Mouse (Mus musculus): ENCODE results near the gene Mapt. TPM values are rescaled to one million over a fixed set of nuclear protein-coding genes. Genes with fewer than 3 reads are reported as not detected.

The Mapt gene
- polyA plus RNA-seq, 1 experiment from 2014 or later = 0.98 TPM

DNA sequence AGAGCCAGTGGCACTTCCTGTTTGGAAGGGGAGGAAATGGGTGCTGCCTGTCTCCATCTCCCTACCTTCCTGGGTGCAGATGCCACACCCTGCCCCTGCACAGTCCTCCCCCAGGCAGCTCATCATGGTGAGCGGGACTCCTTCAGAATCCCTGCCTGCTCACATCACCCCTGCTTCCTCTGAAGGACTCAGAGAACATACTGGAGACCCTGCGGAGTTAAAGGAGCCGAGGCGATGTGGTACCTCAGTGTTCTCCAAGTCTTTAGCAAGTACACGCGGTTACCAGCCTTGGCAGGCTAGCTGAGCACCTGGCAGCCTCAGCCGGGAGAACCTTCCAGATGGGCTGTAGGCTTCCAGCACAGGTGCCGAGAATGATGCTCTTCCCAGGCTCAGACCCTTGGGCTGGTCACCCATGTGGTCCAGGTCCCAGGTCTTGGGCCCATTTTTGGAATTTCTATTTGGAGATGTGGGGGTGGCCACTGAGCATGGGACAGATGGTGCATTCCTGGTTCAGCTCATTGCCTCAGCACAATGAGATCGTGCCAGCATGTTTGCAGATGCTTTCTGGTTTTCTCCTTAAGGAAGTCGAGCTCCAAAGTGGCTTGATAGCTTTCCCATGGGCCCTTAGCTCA is 23.3 kb downstream of the Mapt start:
- WGBS = 74% methylated on average over 10 of the region's 10 CpGs
- no peaks in the 10 kb centered on the region for H3K36me3 ChIP-seq
- no peak overlapping the region for H3K4me3 ChIP-seq
- no peak overlapping the region for H3K27ac ChIP-seq (ENCODE audit: poor library complexity, severe bottlenecking)
- ATAC-seq (ENCODE audit: insufficient number of reproducible peaks, low FRiP score) = no peak
- no peaks in the 10 kb centered on the region for H3K9me3 ChIP-seq (replicated peaks)
- no peak overlapping the region for H3K4me2 ChIP-seq
- H3K9ac ChIP-seq = no peak overlapping the region
- H3K27me3 ChIP-seq (replicated peaks) = no peaks in the 10 kb centered on the region
- H3K4me1 ChIP-seq (replicated peaks) = no peaks in the 10 kb centered on the region; the same call in 1 of the 2 replicates

DNA sequence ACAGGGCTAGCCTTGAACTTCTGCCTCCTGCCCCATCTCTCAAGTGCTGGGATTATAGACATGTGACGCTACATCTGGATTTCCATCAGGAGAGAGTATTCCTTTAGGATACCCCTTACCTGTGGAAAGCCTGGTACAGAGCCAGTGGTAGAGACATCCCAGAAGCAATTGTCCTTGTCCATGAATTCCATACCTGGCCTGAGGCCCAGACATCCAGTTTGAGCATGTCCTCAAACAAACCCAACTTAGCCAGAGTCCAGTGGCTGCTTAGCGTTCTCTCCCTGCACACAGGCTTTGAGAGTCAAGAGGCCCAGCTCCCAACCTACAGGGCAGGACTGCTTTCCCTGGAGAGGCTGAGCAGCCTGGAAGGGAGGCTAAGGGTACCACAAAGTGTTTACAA is 25.0 kb downstream of the Mapt start:
- Histone ChIP-seq H3K36me3 (no peaks in the 10 kb centered on the region), H3K9me3 (replicated peaks) (no peaks in the 10 kb centered on the region), H3K9ac (no peak overlapping the region), H3K4me2 (no peak overlapping the region), H3K27me3 (replicated peaks) (no peaks in the 10 kb centered on the region), H3K4me1 (replicated peaks) (no peaks in the 10 kb centered on the region; the same call in 1 of the 2 replicates), H3K27ac (ENCODE audit: poor library complexity, severe bottlenecking) (no peak overlapping the region), H3K4me3 (no peak overlapping the region)
- WGBS = 85% methylated on average over 2 of the region's 2 CpGs
- no peak for ATAC-seq (ENCODE audit: insufficient number of reproducible peaks, low FRiP score)

DNA sequence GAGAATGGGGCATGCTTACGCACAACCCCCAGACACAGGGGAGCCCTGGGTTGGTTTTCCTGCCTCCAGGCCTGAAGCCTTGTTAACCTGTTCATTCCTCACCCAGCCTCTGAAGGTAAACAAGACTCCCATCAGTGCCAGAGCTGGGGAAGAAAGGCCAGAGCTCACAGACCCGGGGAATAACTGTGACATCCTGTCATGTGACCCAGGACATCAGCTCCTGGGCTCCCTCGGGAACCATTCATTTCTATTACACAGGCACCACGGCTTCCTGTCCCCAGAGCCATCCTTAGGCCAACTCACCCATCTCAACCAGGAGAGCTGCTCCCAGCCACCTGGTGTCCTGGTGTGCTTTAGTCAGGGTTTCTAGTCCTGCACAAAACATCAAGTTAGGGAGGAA is 27.8 kb downstream of the Mapt start:
- Histone ChIP-seq H3K27ac (ENCODE audit: poor library complexity, severe bottlenecking) (no peak overlapping the region), H3K36me3 (no peaks in the 10 kb centered on the region), H3K9me3 (replicated peaks) (no peaks in the 10 kb centered on the region), H3K9ac (no peak overlapping the region), H3K4me3 (no peak overlapping the region), H3K27me3 (replicated peaks) (no peaks in the 10 kb centered on the region), H3K4me1 (replicated peaks) (no peaks in the 10 kb centered on the region; the same call in 1 of the 2 replicates), H3K4me2 (no peak overlapping the region)
- 46% methylated on average over 4 of the region's 4 CpGs for WGBS
- ATAC-seq (ENCODE audit: insufficient number of reproducible peaks, low FRiP score) = no peak

DNA sequence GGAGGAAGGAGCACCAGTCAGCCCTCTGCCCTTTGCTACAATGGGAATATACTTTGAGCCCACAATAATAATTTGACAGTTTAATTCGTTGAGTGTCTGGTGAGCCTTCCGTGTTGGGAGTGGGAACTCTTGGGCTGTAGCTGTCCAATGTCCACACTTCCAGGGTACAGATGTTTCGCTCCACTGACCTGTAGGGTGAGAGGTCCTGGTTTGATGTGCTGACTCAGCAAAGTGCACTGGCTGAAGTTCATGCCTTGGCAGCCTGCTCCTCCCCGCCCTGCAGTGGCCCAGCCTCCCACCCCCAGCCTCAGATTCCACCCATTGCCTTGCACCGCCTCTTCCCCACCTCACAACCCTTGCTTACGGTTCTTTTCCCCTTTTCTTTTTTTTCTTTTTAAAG is 33.5 kb downstream of the Mapt start:
- ATAC-seq (ENCODE audit: insufficient number of reproducible peaks, low FRiP score) = no peak
- Histone ChIP-seq H3K4me3 (no peak overlapping the region), H3K9ac (no peak overlapping the region), H3K27ac (ENCODE audit: poor library complexity, severe bottlenecking) (no peak overlapping the region), H3K4me1 (replicated peaks) (0 out of 2 replicates have a peak, but pooled peaks cover 3% of the 10 kb centered on the region), H3K9me3 (replicated peaks) (no peaks in the 10 kb centered on the region), H3K27me3 (replicated peaks) (no peaks in the 10 kb centered on the region), H3K4me2 (no peak overlapping the region), H3K36me3 (no peaks in the 10 kb centered on the region)
- WGBS = 75% methylated on average over 6 of the region's 6 CpGs

DNA sequence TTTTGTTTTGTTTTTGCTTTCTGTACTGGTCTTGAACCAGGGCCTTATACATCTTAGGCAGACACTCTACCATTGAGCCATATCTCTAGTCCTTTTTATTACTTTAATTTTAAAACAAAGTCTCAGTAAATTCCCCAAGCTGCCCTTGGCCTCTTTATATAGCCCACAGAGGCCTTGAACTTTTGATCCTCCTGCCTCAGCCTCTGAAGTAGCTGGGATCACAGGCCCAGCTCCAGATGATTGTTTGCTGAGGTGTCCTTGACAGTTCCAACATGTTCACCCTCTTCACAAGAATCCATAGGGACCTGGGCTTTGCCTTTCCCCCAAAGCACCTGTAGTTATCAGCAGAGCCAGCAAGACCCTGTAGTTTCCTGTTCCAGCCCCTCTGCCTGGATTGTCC is 34.5 kb downstream of the Mapt start:
- H3K4me3 ChIP-seq = no peak overlapping the region
- H3K27me3 ChIP-seq (replicated peaks) = no peaks in the 10 kb centered on the region
- H3K9me3 ChIP-seq (replicated peaks) = no peaks in the 10 kb centered on the region

DNA sequence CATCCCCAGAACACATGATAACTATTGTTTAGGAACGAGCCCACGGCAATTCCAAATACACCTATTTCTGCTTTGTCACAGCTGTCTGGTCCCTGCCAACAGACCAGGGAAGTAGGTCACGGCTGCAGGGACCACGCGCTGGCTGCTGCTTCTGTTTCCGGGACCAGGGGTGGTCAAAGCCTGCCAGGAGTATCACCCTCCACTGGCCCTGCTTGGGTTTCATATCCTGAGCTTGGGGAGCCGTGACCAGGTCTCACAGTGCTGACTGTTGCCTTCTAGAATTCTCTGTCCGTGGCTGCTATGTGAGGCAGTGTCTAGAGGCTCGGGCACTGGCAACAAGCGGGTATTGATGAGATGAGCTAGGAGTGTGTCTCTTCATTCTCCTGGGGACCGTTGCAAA is 36.2 kb downstream of the Mapt start:
- Histone ChIP-seq H3K4me2 (no peak overlapping the region), H3K9me3 (replicated peaks) (no peaks in the 10 kb centered on the region), H3K27ac (ENCODE audit: poor library complexity, severe bottlenecking) (no peak overlapping the region), H3K36me3 (no peaks in the 10 kb centered on the region), H3K9ac (no peak overlapping the region), H3K4me1 (replicated peaks) (0 out of 2 replicates have a peak, but pooled peaks cover 3% of the 10 kb centered on the region), H3K4me3 (no peak overlapping the region), H3K27me3 (replicated peaks) (no peaks in the 10 kb centered on the region)
- 78% methylated on average over 11 of the region's 11 CpGs for WGBS
- ATAC-seq (ENCODE audit: insufficient number of reproducible peaks, low FRiP score) = no peak

More for the DNA sequence above, 34.5 kb downstream of the Mapt start:
- Histone ChIP-seq H3K4me2 (no peak overlapping the region), H3K36me3 (no peaks in the 10 kb centered on the region), H3K9ac (no peak overlapping the region), H3K4me1 (replicated peaks) (0 out of 2 replicates have a peak, but pooled peaks cover 3% of the 10 kb centered on the region), H3K27ac (ENCODE audit: poor library complexity, severe bottlenecking) (no peak overlapping the region)
- no peak for ATAC-seq (ENCODE audit: insufficient number of reproducible peaks, low FRiP score)

DNA sequence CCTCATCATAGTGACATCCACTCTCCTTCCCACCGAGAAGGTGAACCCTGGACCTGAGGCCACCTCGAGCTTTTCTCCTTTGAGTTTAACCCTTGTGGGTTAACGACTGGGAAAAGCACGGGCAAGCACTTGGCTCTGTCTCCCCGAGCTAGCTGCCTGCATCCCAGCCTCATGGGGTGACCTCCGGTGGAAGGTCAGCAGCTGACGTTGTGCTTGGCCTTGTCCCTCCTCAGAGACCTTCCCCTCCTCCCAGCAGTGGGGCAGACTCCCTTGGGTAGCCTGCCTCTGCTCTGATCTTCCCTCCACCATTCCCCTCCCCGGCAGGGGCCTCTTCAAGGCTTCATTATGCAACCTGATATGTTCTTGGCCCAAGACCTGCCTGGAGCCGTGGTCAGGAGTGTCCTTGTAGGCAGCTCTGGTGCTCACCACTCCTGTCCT is 38.2 kb downstream of the Mapt start:
- Histone ChIP-seq H3K27ac (ENCODE audit: poor library complexity, severe bottlenecking) (no peak overlapping the region), H3K27me3 (replicated peaks) (no peaks in the 10 kb centered on the region), H3K4me3 (no peak overlapping the region), H3K4me2 (no peak overlapping the region), H3K9me3 (replicated peaks) (no peaks in the 10 kb centered on the region), H3K36me3 (no peaks in the 10 kb centered on the region), H3K9ac (no peak overlapping the region), H3K4me1 (replicated peaks) (0 out of 2 replicates have a peak, but pooled peaks cover 3% of the 10 kb centered on the region)
- 0 out of 2 replicates have a peak, but pooled peaks have one; percentile 36 for ATAC-seq (ENCODE audit: insufficient number of reproducible peaks, low FRiP score)
- 50% methylated on average over 9 of the region's 9 CpGs for WGBS

DNA sequence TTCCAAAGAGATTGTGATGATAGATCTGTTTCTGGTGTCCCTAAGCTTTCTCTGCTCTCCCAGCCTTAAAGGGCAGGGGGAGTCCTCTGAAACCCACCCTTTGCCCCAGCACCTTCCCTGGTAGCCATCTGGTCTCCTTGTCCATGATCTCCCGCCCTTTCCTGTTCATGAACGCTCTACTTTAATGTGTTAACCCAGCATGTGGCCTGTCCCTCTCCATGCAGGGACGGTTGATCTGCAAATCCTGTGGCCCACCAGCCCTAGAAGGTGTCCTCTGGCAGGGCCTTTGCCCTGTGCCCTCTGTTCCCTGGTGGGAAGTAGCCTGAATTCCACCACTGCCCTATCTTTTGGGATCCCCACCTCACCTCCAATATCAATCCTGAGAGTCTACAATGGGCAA is 39.3 kb downstream of the Mapt start:
- no peak overlapping the region for H3K9ac ChIP-seq

DNA sequence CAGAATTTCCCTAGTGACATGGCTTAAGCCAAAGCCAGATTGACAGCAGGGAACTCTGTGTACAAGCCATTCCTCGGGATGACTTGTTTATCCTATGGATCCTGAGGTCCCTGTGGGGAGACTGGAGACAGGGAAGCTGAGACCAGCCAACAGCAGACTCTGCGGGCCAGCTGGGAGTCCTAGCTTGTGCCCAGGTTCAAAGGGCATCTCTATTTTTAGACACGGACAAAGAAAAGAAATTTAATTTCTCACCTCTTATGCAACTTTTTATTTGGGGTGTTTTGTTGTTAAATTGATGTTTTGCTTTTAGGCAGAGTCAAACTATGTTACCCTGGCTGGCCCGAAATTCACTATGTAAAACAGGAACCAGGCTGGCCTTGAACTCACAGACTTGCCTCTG is 39.7 kb downstream of the Mapt start:
- WGBS = 68% methylated on average over 4 of the region's 4 CpGs
- H3K36me3 ChIP-seq = no peaks in the 10 kb centered on the region
- no peak overlapping the region for H3K9ac ChIP-seq
- no peaks in the 10 kb centered on the region for H3K9me3 ChIP-seq (replicated peaks)
- no peak overlapping the region for H3K4me3 ChIP-seq
- no peak overlapping the region for H3K27ac ChIP-seq (ENCODE audit: poor library complexity, severe bottlenecking)
- 0 out of 2 replicates have a peak, but pooled peaks cover 3% of the 10 kb centered on the region for H3K4me1 ChIP-seq (replicated peaks)
- no peaks in the 10 kb centered on the region for H3K27me3 ChIP-seq (replicated peaks)
- H3K4me2 ChIP-seq = no peak overlapping the region
- no peak for ATAC-seq (ENCODE audit: insufficient number of reproducible peaks, low FRiP score)

More for the DNA sequence above, 39.3 kb downstream of the Mapt start:
- Histone ChIP-seq H3K36me3 (no peaks in the 10 kb centered on the region), H3K4me2 (no peak overlapping the region), H3K27me3 (replicated peaks) (no peaks in the 10 kb centered on the region), H3K27ac (ENCODE audit: poor library complexity, severe bottlenecking) (no peak overlapping the region), H3K4me3 (no peak overlapping the region), H3K9me3 (replicated peaks) (no peaks in the 10 kb centered on the region), H3K4me1 (replicated peaks) (0 out of 2 replicates have a peak, but pooled peaks cover 3% of the 10 kb centered on the region)
- ATAC-seq (ENCODE audit: insufficient number of reproducible peaks, low FRiP score) = no peak
- 70% methylated on average over 3 of the region's 3 CpGs for WGBS

DNA sequence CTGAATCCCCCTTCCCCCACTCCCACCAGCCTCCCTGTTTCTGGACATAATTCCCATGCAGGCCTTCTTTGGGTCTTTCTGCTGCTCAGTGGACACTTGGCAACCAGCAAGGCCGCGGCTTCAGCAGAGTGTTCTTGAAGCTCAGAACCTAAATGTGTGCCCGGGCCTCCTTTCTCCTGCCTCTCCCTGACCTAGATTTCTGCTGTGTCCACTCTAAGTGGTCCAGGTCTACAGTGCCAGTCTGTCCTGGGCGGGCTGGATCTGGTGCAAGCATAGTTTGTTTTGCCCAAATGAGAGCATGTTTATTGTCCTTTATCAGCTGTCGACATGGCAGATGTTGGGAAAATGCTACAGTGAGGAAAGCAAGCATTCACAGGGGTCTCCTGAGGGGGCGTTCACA is 40.7 kb downstream of the Mapt start:
- ATAC-seq (ENCODE audit: insufficient number of reproducible peaks, low FRiP score) = no peak
- Histone ChIP-seq H3K27me3 (replicated peaks) (no peaks in the 10 kb centered on the region), H3K9me3 (replicated peaks) (no peaks in the 10 kb centered on the region), H3K36me3 (no peaks in the 10 kb centered on the region), H3K9ac (no peak overlapping the region), H3K27ac (ENCODE audit: poor library complexity, severe bottlenecking) (no peak overlapping the region), H3K4me1 (replicated peaks) (0 out of 2 replicates have a peak, but pooled peaks cover 3% of the 10 kb centered on the region), H3K4me2 (no peak overlapping the region), H3K4me3 (no peak overlapping the region)
- WGBS = 60% methylated on average over 6 of the region's 6 CpGs

DNA sequence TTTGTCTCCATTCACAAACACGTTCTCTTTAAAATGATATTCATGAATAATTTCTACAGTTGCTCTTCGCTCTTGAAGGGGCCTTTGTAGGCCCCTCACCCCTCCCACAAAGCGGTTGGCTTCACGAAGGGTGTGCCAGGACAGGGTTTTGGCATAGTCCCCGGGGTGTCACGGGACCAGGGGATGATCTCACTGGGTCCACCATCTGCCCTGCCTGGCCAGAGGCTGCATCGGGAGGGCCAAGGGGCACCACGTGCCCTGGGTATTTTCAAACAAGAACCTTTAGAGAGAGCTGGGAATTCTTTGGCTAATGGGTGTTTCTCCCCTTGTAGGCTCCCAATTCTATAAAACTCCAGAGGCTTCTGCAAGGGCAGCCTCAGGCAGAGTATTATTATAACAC is 41.2 kb downstream of the Mapt start:
- H3K27ac ChIP-seq (ENCODE audit: poor library complexity, severe bottlenecking) = no peak overlapping the region
- no peak for ATAC-seq (ENCODE audit: insufficient number of reproducible peaks, low FRiP score)
- H3K9ac ChIP-seq = no peak overlapping the region
- H3K4me3 ChIP-seq = no peak overlapping the region
- H3K4me2 ChIP-seq = no peak overlapping the region
- 0 out of 2 replicates have a peak, but pooled peaks cover 3% of the 10 kb centered on the region for H3K4me1 ChIP-seq (replicated peaks)
- no peaks in the 10 kb centered on the region for H3K27me3 ChIP-seq (replicated peaks)
- whole genome bisulfite sequencing = 80% methylated on average over 8 of the region's 8 CpGs
- no peaks in the 10 kb centered on the region for H3K9me3 ChIP-seq (replicated peaks)
- no peaks in the 10 kb centered on the region for H3K36me3 ChIP-seq

DNA sequence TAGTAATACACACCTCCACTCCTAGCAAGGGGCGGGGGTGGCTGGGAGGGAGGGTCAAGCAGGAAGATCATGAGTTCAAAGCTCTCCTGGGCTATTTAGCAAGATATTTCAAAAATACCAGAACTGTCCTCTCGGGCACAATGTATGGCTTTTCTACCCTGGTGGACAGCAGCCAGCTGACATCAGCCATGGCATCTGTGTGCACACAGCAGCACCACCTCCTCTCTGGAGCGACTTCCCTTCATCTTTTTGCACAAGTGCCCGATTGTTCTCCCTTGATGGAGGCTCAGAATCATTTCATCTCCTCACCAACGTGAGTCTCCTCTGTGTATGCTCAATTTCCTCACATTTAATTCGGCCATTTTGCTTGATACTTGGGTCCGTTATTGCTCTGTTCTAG is 44.6 kb downstream of the Mapt start:
- no peak overlapping the region for H3K27ac ChIP-seq (ENCODE audit: poor library complexity, severe bottlenecking)
- peaks cover 11% of the 10 kb centered on the region for H3K27me3 ChIP-seq (replicated peaks)
- no peaks in the 10 kb centered on the region for H3K36me3 ChIP-seq
- H3K9ac ChIP-seq = no peak overlapping the region
- no peaks in the 10 kb centered on the region for H3K9me3 ChIP-seq (replicated peaks)
- H3K4me2 ChIP-seq = no peak overlapping the region
- ATAC-seq (ENCODE audit: insufficient number of reproducible peaks, low FRiP score) = no peak
- 79% methylated on average over 7 of the region's 7 CpGs for WGBS
- H3K4me1 ChIP-seq (replicated peaks) = 0 out of 2 replicates have a peak, but pooled peaks cover 4% of the 10 kb centered on the region
- no peak overlapping the region for H3K4me3 ChIP-seq

All from heart, embryonic 12.5 days (tissue).